Mouse (Mus musculus) kidney, postnatal 36 days (tissue): Measurements from ENCODE around the gene Mia2.
"Not testable (repeated sequence)": the region's sequence is repeated elsewhere in the genome, so short reads cannot be mapped to it uniquely, and the experiment has no call there.

Experiments
- DNase-seq, 2 experiments: peaks; one replicate each; pipeline ENCODE4 v3.0.0; 2021 to 2022; ENCODE audit warnings: mixed read lengths in 2 of 2

Mia2 gene

GRCm38 (mm10) chr12:59169935-59170334 lies 74.3 kb downstream of the Mia2 start:
- DNase-seq, result no peak

- no peak for DNase-seq
These were observed 82.2 kb downstream of the Mia2 start for GRCm38 (mm10) chr12:59177814-59178213.

DNA sequence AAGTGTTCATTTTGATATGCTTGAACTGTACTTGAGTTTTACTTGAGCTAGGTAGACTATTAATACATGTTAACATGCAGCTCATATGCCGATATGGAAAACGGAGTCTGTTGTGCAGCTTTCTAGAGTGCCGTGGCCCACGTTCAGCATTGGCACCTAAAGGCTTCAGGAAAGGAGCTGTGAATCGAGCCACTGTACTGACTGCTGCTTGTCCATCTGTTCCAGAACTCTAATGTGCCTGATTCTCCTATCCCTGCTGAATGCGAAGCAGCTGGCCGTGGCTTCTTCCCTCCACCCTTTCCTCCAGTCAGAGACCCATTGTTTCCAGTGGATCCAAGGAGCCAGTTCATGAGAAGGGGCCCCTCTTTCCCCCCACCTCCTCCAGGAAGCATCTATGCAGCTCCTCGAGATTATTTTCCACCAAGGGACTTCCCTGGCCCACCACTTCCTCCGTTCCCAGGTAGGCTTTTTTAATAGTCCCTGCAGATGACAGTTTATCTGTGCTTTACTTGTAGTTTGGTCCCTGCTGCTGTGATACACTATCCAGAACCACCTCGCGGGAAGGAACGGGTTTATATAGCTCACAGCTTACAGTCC lies 92.6 kb downstream of the Mia2 start:
- no peak for DNase-seq

DNA sequence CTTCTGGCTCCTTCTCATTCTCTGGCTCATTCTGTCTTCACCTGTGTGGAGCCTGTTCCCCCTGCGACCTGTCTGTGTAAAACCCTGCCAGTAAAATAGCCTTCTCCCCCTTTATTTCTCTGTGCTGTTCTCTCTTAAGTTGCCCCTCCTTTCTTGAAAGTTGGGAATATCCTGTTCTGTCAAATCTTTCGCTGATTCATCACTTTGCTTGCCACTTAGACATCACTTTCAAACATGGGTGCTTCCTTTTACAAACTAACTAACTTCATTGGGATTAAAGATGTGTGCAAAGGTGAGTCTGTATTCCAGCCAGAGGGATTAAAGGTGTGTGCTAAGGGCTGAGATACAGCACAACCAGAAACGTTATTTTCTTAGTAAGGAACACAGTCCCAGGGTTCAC lies 98.0 kb downstream of the Mia2 start:
- DNase-seq, result no peak

DNA sequence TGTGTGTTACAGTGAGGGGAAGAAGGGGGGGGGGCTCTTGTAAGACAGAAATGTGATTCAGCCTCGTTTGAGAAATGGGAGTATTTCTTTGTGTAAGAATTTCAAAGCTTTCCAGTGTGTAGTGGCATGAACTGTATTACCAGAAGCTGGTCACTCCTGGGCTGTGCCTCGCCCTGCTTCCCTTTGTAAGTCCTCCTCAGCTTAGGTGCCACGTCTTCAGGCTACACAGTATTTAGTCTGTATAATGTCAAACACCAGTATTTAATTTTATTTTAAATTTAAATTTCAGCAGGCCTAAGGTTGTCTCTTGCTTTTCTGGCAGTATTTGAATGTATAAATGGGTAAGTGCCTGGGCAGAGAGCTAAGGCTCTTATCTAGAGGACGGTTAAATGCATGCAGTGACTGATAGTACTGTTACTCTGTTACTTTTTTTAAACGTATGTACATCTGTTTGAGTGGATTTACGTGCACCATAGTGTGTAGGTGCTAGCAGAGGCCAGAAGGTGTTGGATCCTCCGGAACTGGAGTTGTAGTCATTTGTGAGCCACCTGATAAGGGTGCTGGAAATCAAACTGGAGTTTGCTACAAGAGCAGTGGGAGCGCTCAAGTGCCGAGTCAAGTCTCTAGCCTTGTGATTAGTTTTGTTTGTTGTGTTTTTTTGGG lies 98.9 kb downstream of the Mia2 start:
- no peak for DNase-seq

- peak; percentile 62 to 75 for DNase-seq
These were observed 99.5 kb downstream of the Mia2 start for GRCm38 (mm10) chr12:59195065-59195464.

- DNase-seq, result no peak
These were observed 100.3 kb downstream of the Mia2 start for GRCm38 (mm10) chr12:59195941-59196340.

- DNase-seq, result no peak
These were observed 103.2 kb downstream of the Mia2 start for GRCm38 (mm10) chr12:59198750-59199149.

DNA sequence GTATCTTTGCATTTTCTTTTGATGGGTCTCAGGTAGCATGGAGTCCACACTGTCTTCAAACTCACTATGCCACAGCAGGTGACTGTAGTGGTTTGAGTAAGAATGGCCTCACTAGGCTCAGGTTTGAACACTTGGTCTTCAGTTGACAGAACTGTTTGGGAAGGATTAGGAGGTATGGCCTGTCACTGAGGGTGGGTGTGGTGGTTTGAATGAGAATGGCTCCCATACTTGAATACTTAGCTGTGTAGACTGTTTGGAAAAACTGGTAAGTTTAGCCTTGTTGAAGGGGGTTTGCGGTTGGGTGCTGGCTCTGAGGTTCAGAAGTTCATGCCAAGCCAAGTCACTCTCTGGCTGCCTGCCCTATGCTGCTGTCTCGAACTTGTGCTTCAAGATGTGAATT lies 103.8 kb downstream of the Mia2 start:
- no peak for DNase-seq

DNA sequence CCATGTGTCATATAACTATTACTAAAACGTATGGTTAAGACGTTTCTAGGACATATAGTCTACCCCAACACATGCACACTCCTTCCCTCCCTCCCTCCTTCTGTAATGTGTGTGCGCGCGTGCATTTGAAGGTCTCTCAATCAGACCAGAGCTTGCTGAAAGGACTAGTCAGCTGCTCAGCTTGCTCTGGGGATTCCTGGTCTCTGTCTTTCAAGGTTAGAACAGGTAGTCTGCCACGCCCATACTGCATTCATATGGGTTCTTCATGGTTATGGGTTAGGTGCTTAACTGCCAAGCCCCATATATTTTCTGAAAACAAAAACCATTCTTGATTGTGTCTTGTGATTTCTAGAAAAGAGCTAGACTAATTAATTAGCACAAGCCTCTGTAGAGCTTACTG lies 110.0 kb downstream of the Mia2 start:
- DNase-seq, result no peak

GRCm38 (mm10) chr12:59206208-59206999 lies 110.8 kb downstream of the Mia2 start:
- DNase-seq, result no peak

DNA sequence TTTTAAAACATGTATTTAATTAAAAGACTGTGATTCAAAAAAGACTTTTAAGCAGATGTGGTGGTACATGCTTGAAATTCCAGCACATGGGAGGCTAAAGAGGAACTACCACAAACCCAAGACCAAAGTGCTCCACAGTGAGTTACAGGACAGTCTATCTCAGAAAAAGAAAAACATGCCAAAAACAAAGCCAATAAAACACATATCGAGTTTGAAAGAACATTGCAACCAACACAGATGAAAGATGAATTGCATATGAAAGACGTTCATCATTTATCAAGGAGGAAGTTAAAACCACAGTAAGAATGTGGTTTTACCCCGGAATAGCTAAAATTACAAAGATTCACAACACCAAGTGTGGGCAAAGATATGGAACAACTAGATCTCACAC lies 111.4 kb downstream of the Mia2 start:
- no peak for DNase-seq

GRCm38 (mm10) chr12:59207814-59208213 lies 112.2 kb downstream of the Mia2 start:
- DNase-seq, result no peak

DNA sequence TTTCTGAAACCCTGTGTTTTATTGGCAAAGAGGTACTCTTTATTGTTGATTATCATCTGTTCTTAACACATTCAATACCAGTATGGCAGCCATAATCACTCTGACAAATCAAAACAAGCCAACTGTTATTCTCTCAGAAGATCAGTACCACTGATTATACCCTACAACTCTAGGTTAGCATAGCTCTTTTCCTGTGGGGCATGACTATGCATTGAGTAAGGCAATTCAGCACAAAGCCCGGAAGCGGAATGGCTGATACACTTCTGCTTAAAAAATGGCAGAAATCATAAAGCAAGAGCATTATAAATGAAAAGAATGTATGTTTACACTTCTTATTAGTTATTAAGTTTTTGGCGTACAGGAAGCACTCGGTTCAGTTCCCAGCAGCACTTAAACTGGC lies 120.6 kb downstream of the Mia2 start:
- DNase-seq, result no peak

- DNase-seq, result no peak
These were observed 121.2 kb downstream of the Mia2 start for GRCm38 (mm10) chr12:59216676-59217266.

GRCm38 (mm10) chr12:59217331-59217730 lies 121.7 kb downstream of the Mia2 start:
- no peak for DNase-seq

GRCm38 (mm10) chr12:59218640-59219321 lies 123.2 kb downstream of the Mia2 start:
- DNase-seq, result peak in 1 of 2 experiments; percentile 51

- DNase-seq, result peak; percentile 97 to 98
These were observed 124.0 kb downstream of the Mia2 start, which contains the start of gene Fbxo33 for GRCm38 (mm10) chr12:59219325-59220225. TSS of gene Fbxo33 (minus strand) at chr12:59219725.

GRCm38 (mm10) chr12:59228401-59228800 lies 132.8 kb downstream of the Mia2 start:
- no peak for DNase-seq

DNA sequence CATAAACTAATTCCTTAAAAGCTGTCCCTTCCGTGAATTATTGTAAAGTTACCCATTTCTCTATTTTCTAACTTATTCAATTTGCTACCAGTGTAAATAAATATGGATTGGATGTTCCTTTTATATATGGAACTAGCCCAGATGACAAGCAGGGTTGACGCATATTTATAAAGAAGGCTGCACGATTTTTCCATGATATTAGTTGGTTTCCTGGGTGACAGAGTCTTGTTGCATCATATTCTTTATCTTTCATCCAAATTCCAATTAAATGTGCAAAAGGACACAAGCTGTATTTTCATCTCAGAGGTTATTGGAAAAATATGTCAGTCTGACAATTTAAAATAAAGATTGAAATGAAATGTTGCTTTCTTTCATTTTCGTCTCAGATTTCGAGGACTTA lies 142.8 kb downstream of the Mia2 start:
- no peak for DNase-seq

DNA sequence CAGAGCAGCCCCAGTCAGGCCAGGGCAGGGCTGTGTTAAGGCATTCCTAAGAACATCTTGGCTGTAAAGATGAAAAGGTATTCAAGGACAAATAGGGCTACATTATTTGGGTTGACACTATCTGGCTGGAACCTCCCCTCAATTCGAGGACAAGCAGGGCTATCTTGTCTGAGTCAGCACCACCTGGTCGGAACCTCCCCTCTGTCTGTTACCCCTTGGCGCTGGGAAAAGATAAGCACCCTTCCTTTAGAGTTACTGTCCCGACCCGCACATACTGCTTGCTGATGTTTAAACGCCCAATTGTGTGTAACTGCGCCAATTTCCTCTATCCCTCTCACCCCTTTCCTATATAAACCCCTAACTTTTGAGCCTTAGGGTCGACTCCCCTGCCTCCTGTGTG lies 145.4 kb downstream of the Mia2 start:
- not testable (repeated sequence) for DNase-seq
